Mouse (Mus musculus) A20 (cell line): ENCODE data around the gene Olfr1101.

Experiments
- DNase-seq: peaks from one replicate; pipeline ENCODE4 v3.0.0-alpha.2; 2011; ENCODE audit warnings: low read depth, low spot score

Olfr1101 gene

GRCm38 (mm10) chr2:86991121-86991520, at the start of gene Olfr1101:
TSS of gene Olfr1101 (minus strand) at chr2:86991221.
- no peak for DNase-seq

DNA sequence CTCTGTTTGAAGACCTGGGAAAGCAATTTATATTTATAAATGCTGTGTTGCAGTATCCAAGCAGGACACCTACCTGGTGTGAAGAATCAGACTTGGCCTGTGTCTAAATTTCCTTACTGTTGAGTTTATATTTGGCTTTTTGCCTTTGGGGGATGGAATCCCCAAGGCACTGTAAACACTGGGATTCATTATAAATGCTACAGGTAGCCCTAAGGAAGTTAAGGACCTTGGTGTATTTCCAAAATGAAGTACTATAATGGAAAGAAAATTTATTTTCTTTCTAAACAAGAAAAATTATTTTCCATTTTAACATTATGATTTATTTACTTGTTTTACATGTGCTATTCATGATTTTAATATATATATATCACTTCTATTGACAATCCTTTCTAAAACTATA, 45.4 kb upstream of the Olfr1101 start, which contains the start of gene Olfr1105:
Gene Olfr1105 (minus strand): TSS at position 101 of the 400 bp plus-strand sequence.
- no peak for DNase-seq

GRCm38 (mm10) chr2:87026980-87027379, 36.0 kb upstream of the Olfr1101 start, which contains the start of gene Olfr1104:
TSS of gene Olfr1104 (minus strand) at chr2:87027080.
- no peak for DNase-seq

GRCm38 (mm10) chr2:86998098-86998497, 7.1 kb upstream of the Olfr1101 start, which contains the start of gene Olfr1102:
TSS of gene Olfr1102 (plus strand) at chr2:86998398.
- DNase-seq = no peak

DNA sequence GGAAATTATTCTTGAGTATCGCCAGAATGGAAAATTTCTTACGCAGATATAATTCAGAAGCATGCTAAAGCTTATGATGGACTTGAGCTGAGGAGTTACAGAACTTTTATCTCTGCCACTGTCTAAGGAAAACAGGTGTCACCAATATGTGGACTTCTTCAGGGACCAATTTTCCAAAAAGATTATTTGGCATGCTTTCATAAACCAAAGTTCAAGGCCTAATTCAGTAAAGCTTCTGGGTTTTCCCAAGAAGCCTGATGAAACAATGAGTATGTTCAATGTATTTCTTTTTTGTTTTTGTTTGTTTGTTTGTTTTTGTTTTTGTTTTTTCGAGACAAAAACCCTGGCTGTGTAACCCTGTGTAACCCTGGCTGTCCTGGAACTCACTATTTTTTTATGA, 11.2 kb downstream of the Olfr1101 start, which contains the start of gene Olfr1100:
Gene Olfr1100 (minus strand): TSS at position 101 of the 400 bp plus-strand sequence.
- DNase-seq = no peak

- DNase-seq = no peak
These were observed 30.4 kb downstream of the Olfr1101 start, which contains the start of gene Olfr1099 for GRCm38 (mm10) chr2:86960593-86960992. TSS of gene Olfr1099 (minus strand) at chr2:86960693.
